Mouse (Mus musculus) hindbrain, embryonic 10.5 days (tissue): ENCODE measurements at regions not wholly inside any gene's neighbourhood (a gene's known extent, or its start where the extent isn't known, plus 50 kb on each side); places are given as distances from the start of the nearest gene placed in this dataset.
A peak's percentile ranks its signal among the peaks of the same experiment; 100 is the strongest.

ENCODE experiments used
- DNase-seq: peaks from one replicate; pipeline ENCODE4 v3.0.0-alpha.2; 2017; ENCODE audit warnings: low spot score
- H3K27ac ChIP-seq: fragments of 300-500 bp; sonication (generic); 2 replicates; pipeline ENCODE4 v1.5.1; 2016; ENCODE audit warnings: mild to moderate bottlenecking, moderate library complexity
- H3K27me3 ChIP-seq: fragments of 300-500 bp; sonication (generic); 2 replicates; pipeline ENCODE4 v1.6.1; 2016; ENCODE audit warnings: mild to moderate bottlenecking; ENCODE audit not compliant: poor library complexity, insufficient read depth, severe bottlenecking
- H3K36me3 ChIP-seq: fragments of 300-500 bp; sonication (generic); 2 replicates; pipeline ENCODE4 v1.6.1; 2016; ENCODE audit warnings: mild to moderate bottlenecking, moderate library complexity
- H3K4me1 ChIP-seq: fragments of 300-500 bp; sonication (generic); replicated peaks from 2 replicates; pipeline ENCODE4 v1.6.1; 2016; ENCODE audit warnings: mild to moderate bottlenecking
- H3K4me3 ChIP-seq: fragments of 300-500 bp; sonication (generic); 2 replicates; pipeline ENCODE4 v1.5.1; 2016; ENCODE audit warnings: mild to moderate bottlenecking, moderate library complexity
- H3K9me3 ChIP-seq: fragments of 300-500 bp; sonication (generic); 2 replicates; pipeline ENCODE4 v1.6.1; 2016; ENCODE audit warnings: mild to moderate bottlenecking, moderate library complexity
- WGBS: fragments of 180-500 bp; shearing (Covaris S2); methylation state at CpG from one replicate; pipeline ENCODE4 v1.1.7; 2016; 5-methylcytosine and 5-hydroxymethylcytosine counted together

DNA sequence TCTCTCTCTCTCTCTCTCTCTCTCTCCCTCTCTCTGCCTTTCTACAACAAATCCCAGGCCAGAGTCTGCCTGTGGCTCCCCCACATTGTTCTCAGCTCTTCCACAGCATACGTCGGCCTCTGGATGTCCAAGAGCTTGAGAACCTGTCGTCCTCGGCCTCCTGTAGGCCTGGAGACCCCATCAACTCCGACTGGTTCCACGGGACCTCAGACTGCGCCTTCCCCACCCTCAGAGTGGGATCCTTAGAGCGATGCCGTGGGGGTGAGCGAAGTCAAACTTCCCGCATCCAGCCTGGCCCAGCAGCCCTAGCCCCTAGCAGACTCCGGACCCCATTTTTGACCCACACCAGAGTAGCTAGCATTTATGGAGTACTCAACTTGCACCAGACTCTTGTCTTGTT lies 128.7 kb upstream of the Foxd3 start:
- no peaks in the 10 kb centered on the region for H3K27me3 ChIP-seq
- H3K27ac ChIP-seq, result no peak overlapping the region
- no peaks in the 10 kb centered on the region for H3K36me3 ChIP-seq
- 89% methylated on average over 12 of the region's 12 CpGs for WGBS
- no peak overlapping the region for H3K4me3 ChIP-seq
- no peaks in the 10 kb centered on the region for H3K4me1 ChIP-seq
- H3K9me3 ChIP-seq, result no peaks in the 10 kb centered on the region
- no peak for DNase-seq

DNA sequence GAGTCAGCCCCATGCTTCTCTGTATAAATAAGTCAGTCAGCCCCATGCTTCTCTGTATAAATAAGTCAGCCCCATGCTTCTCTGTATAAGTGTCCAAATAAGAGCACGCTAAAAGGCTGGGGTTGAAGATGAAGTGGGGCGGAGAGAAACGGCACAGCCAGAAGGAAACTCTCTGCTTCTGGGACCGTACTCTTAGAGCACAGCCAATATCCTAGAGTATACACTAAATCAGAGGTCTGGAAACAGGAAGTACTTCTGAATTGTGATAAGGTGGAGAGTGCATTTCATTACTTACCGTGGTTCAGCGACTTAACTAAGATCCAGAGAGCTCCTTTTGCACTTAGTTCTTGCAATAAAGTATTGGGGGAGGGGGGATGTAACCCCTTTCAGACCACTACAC lies 112.1 kb upstream of the Foxd3 start:
- Histone ChIP-seq H3K27ac (no peak overlapping the region), H3K27me3 (peaks cover 3% of the 10 kb centered on the region; the same call in 1 of the 2 replicates), H3K4me1 (no peaks in the 10 kb centered on the region), H3K9me3 (no peaks in the 10 kb centered on the region), H3K4me3 (no peak overlapping the region), H3K36me3 (no peaks in the 10 kb centered on the region)
- DNase-seq, result no peak
- 93% methylated on average over 6 of the region's 6 CpGs for WGBS

DNA sequence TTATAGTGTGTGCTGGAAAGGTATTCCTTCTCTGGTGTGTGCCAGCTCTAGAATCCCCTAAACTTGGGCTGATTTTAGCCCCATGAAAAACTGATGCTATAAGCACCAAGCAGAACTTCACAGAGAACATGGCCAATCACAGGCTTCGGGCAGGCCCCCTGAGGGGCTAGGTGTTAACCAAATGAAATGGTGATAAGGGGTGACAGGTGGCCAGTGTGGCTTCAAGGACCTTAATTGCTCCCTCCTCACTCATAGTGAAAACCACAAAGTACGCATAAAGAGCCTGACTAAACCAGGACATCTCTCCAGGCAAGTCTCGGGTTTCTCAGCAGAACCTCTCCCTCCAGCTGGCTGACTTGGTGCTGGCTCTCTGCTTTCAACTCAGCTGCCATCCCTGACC lies 110.4 kb upstream of the Foxd3 start:
- Histone ChIP-seq H3K27me3 (peaks cover 3% of the 10 kb centered on the region; the same call in 1 of the 2 replicates), H3K27ac (no peak overlapping the region), H3K4me1 (no peaks in the 10 kb centered on the region), H3K36me3 (no peaks in the 10 kb centered on the region), H3K4me3 (no peak overlapping the region), H3K9me3 (no peaks in the 10 kb centered on the region)
- no peak for DNase-seq
- 69% methylated on average over 3 of the region's 3 CpGs for WGBS

- Histone ChIP-seq H3K36me3 (no peaks in the 10 kb centered on the region), H3K4me1 (peaks cover 11% of the 10 kb centered on the region), H3K4me3 (no peak overlapping the region), H3K9me3 (no peaks in the 10 kb centered on the region), H3K27ac (no peak overlapping the region), H3K27me3 (peaks cover 56% of the 10 kb centered on the region)
- WGBS, result 53% methylated on average over 5 of the region's 5 CpGs
- DNase-seq, result no peak
Observed at GRCm38 (mm10) chr4:99557963-99558362, 98.1 kb upstream of the Foxd3 start.

GRCm38 (mm10) chr4:99560604-99561003 lies 95.5 kb upstream of the Foxd3 start:
- Histone ChIP-seq H3K27me3 (peaks cover 76% of the 10 kb centered on the region), H3K9me3 (no peaks in the 10 kb centered on the region), H3K36me3 (no peaks in the 10 kb centered on the region), H3K4me3 (no peak overlapping the region; the same call in 1 of the 2 replicates), H3K27ac (no peak overlapping the region), H3K4me1 (peaks cover 11% of the 10 kb centered on the region)
- DNase-seq, result peak; percentile 19
- WGBS, result 41% methylated on average over 8 of the region's 8 CpGs

DNA sequence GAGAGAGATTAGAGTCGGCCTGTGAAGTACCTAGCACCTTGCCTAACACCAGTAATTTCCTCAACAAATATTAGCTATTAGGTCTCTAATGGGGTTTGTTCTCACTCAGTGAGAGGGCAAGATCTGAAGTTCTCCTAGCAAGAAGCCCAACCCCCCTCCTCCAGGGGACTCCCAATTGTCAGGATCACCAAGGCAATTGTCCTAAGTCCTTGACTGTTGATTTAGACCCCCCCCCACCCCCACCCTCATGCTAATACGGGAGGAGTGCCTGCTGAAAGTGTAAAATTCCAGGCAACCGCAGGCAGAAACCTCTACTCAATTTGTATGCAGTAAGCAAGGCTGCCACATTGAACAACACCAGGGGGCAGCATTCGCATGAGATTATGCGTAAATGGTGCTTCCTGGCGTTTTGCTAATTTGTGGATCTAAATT lies 94.6 kb upstream of the Foxd3 start:
- DNase-seq, result peak; percentile 27
- Histone ChIP-seq H3K9me3 (no peaks in the 10 kb centered on the region), H3K4me1 (peaks cover 11% of the 10 kb centered on the region), H3K27ac (no peak overlapping the region), H3K27me3 (peaks cover 78% of the 10 kb centered on the region), H3K4me3 (no peak overlapping the region), H3K36me3 (no peaks in the 10 kb centered on the region)
- 10% methylated on average over 6 of the region's 6 CpGs for WGBS

DNA sequence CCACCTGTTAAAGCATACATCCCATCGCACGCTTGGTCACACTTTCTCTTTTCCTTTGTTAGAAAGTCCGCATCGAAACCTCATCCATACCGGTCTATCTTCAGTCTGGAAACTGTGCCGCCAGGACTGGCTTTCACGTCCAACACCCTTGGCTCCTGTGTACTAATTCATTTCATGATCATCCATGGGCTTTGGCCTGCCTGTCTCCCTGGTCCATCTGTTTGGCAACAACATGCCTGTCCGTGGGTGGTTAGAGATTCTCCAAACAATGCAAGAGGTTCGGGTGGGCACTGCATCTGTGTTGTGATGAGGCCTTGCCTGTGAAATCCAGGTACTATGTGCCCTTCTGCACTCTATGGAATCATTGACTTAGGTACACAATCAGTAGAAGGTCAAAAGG lies 90.7 kb upstream of the Foxd3 start:
- no peak overlapping the region for H3K4me3 ChIP-seq
- no peak overlapping the region for H3K27ac ChIP-seq
- H3K27me3 ChIP-seq, result peaks cover 79% of the 10 kb centered on the region
- no peak for DNase-seq
- peaks cover 11% of the 10 kb centered on the region for H3K4me1 ChIP-seq
- H3K9me3 ChIP-seq, result peaks cover 7% of the 10 kb centered on the region
- WGBS, result 91% methylated on average over 9 of the region's 9 CpGs
- H3K36me3 ChIP-seq, result no peaks in the 10 kb centered on the region

DNA sequence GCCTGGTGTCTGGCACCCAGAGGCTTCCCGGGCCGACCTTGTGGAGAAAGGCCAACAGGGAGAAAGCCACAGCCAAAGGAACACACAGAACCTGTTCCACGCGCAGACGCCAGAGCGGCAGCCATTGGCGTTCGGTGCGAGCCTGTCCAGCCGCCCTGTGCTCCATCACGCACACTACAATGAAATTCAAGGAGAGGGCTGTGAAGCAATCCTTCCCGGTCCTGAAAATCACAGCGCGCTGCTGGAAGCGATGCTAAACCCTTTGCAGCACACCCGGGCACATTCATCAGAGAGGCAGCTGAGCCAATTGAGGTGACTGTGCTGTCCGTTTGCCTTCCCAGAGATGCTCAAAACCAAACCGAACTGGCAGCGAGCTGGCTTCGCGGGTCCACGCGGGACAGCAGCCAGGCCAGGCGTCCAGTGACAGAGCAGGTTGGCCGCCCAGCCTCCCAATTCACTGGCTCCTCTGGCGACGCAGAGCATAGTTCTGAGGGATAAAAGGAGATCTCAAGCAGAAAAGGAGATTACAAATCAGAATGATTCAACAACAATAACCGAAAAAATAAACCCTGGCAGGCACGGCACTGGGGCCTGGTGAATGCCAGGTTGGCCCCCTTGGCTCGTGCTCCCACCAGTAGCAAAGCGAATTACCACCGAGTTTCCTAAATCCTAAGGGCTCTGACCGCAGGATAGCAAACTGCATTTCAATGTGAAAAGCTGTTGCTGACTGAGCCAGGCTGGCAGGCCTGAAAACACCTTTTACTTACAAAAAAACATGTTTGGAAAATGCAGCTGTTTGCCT lies 83.1 kb upstream of the Foxd3 start:
- Histone ChIP-seq H3K27ac (peak overlapping the region; percentile 75), H3K4me1 (peaks cover 28% of the 10 kb centered on the region), H3K4me3 (peak overlapping the region; percentile 49), H3K9me3 (peaks cover 7% of the 10 kb centered on the region), H3K27me3 (peaks cover 97% of the 10 kb centered on the region), H3K36me3 (no peaks in the 10 kb centered on the region)
- DNase-seq, result peak; percentile 62
- WGBS, result 1% methylated on average over 33 of the region's 33 CpGs

- whole genome bisulfite sequencing, result 26% methylated on average over 11 of the region's 11 CpGs
- peak; percentile 55 for DNase-seq
- H3K9me3 ChIP-seq, result no peaks in the 10 kb centered on the region
- no peak overlapping the region for H3K4me3 ChIP-seq
- no peaks in the 10 kb centered on the region for H3K36me3 ChIP-seq
- H3K27ac ChIP-seq, result no peak overlapping the region
- H3K4me1 ChIP-seq, result peaks cover 28% of the 10 kb centered on the region
- H3K27me3 ChIP-seq, result peaks cover 99% of the 10 kb centered on the region
Observed at GRCm38 (mm10) chr4:99574021-99574531, 82.0 kb upstream of the Foxd3 start.

DNA sequence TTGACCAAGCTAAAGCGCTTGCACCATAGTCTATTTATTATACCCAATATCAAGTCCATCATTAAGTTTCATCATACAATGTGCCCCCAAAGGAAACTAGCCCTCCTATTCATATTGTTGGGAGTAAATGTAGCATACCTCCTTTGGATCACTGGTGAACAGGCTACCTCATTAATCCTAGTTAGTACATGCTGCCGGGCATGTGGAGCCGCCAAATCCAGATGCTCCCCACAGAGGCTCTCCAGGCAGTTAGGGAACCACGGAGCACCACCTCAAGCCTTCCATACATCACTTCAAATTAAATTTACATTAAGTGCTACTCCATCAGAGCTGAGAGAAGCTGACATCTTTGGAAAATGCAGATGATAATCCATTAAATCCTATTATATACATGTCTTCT lies 81.1 kb upstream of the Foxd3 start:
- Histone ChIP-seq H3K27ac (no peak overlapping the region), H3K36me3 (no peaks in the 10 kb centered on the region), H3K27me3 (peaks cover 96% of the 10 kb centered on the region), H3K4me3 (no peak overlapping the region), H3K4me1 (peaks cover 28% of the 10 kb centered on the region), H3K9me3 (no peaks in the 10 kb centered on the region)
- no peak for DNase-seq
- 36% methylated on average over 4 of the region's 4 CpGs for WGBS

DNA sequence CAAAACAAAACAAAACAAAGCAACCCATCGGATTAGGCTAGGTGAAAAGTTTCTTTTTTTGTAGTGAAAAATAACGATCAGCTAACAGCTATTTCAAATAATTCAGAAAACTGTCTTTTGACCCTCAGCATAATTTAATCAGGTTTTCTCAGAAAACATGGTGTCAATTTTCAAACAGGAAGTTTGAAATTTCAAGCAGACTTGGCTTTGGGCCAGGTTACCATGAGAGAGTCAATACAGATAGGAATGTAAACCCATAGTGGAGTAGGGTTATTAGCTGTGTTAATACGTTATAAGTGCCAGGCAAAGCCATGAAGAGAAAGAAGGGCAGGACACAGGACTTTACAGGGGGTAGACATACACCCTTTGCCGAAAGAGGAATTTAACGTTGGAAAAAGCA lies 58.3 kb upstream of the Foxd3 start:
- H3K9me3 ChIP-seq, result no peaks in the 10 kb centered on the region
- H3K27ac ChIP-seq, result no peak overlapping the region
- no peak overlapping the region for H3K4me3 ChIP-seq
- WGBS, result 84% methylated on average over 5 of the region's 5 CpGs
- no peak for DNase-seq
- no peaks in the 10 kb centered on the region for H3K4me1 ChIP-seq
- H3K36me3 ChIP-seq, result no peaks in the 10 kb centered on the region
- peaks cover 20% of the 10 kb centered on the region for H3K27me3 ChIP-seq

DNA sequence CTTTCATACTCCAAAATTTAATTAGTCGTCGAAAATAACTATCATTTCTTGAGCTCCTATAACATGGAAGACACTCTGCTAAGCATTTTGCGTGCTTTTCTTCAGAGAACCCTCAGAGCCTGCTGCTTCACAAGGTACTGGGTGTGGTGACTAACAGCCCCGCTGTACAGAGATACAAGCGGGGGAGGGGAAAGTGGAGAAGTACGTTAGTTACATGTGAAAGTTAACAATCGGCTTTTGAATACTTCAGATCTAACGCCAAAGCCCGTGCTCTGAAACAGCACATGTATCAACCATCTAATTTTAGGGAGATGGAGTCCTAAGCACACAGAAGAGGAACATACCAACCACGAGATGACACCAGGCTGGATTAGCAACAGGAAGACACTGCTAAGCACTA lies 55.4 kb upstream of the Foxd3 start:
- Histone ChIP-seq H3K27me3 (peaks cover 24% of the 10 kb centered on the region), H3K36me3 (no peaks in the 10 kb centered on the region), H3K4me1 (no peaks in the 10 kb centered on the region), H3K27ac (no peak overlapping the region), H3K9me3 (no peaks in the 10 kb centered on the region), H3K4me3 (no peak overlapping the region)
- no peak for DNase-seq
- 64% methylated on average over 10 of the region's 10 CpGs for WGBS

DNA sequence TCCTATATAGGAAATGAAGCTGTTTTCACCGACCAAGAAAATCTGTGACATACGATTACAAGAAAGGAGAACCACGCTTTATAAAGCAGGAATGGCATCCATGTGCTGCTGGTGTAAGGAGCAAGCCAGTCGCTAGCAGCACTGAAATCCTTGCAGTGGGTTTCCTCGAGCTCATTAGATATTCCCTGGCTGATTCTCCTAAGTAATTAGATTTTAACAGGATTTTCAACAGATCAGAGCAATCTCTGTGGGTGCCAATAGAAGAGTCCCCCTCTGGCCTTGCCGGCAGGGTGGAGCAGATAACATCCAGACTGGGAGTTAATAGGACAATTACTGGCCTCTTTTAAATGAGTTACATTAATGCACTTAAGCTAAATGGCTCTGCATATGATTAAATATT lies 54.6 kb upstream of the Foxd3 start:
- H3K4me3 ChIP-seq, result no peak overlapping the region
- H3K9me3 ChIP-seq, result no peaks in the 10 kb centered on the region
- no peak overlapping the region for H3K27ac ChIP-seq
- WGBS, result 56% methylated on average over 6 of the region's 6 CpGs
- H3K27me3 ChIP-seq, result peaks cover 24% of the 10 kb centered on the region
- no peaks in the 10 kb centered on the region for H3K36me3 ChIP-seq
- DNase-seq, result no peak
- H3K4me1 ChIP-seq, result no peaks in the 10 kb centered on the region
